Mouse (Mus musculus): ENCODE data around the gene Rimbp2. TPM values are rescaled to one million over a fixed set of nuclear protein-coding genes. Genes with fewer than 3 reads are reported as not detected.

Gene Rimbp2
- total RNA-seq, 1 experiment, result 1.2 TPM

DNA sequence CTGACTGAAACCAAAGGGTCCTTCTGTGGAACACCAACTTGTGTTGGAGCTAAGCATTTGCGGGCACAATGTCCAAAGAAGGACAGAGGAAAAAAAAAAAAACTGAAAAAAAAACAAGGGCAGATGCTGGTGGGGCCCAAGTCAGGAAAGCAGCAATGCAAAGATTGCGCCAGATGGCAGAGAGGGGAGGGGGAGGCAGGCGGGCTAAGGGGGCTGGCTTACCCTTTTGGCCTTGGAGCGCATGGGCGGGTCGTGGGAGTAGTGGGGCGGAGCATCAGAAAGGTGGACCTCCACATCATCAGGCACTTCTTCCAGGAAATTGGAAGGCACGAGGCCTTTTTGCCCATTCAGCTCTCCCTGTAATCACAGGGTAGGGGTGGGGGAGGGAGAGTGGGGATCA is 192.2 kb downstream of the Rimbp2 start:
- TF ChIP-seq ZNF384 (IDR thresholded peaks at IDR 0.05; ENCODE audit: low read depth, low read length) (peak; percentile 63; the same call in 1 of the 2 replicates), CHD2 (IDR thresholded peaks at IDR 0.05; ENCODE audit: low read depth, low read length) (no peak)
- Histone ChIP-seq H3K27ac (ENCODE audit: insufficient read depth, low read depth, low read length, poor library complexity, severe bottlenecking) (no peak overlapping the region), H3K9ac (ENCODE audit: insufficient read depth, low read depth, low read length, poor library complexity, severe bottlenecking) (no peak overlapping the region), H3K36me3 (ENCODE audit: control insufficient read depth, insufficient read depth, low read length, poor library complexity, severe bottlenecking) (no peaks in the 10 kb centered on the region), H3K4me1 (ENCODE audit: control insufficient read depth in 2 of 2, insufficient read depth in 2 of 2, low read length in 2 of 2, poor library complexity in 1 of 2) (peaks cover 2 to 8% of the 10 kb centered on the region in 2 experiments; a peak in 2 of 4 replicates), H3K9me3 (ENCODE audit: control insufficient read depth, insufficient read depth, low read depth, low read length) (no peaks in the 10 kb centered on the region), H3K4me3 (ENCODE audit: insufficient read depth in 1 of 2, low read depth in 1 of 2, low read length in 2 of 2, poor library complexity in 1 of 2, severe bottlenecking in 1 of 2) (no peak overlapping the region)
- DNase-seq (ENCODE audit: low read depth, low spot score), result no peak
- in situ Hi-C loops (cut with MboI; ENCODE audit: low sequenced_read_pairs in 2 of 2, unreplicated experiment in 2 of 2), result no loop called here

DNA sequence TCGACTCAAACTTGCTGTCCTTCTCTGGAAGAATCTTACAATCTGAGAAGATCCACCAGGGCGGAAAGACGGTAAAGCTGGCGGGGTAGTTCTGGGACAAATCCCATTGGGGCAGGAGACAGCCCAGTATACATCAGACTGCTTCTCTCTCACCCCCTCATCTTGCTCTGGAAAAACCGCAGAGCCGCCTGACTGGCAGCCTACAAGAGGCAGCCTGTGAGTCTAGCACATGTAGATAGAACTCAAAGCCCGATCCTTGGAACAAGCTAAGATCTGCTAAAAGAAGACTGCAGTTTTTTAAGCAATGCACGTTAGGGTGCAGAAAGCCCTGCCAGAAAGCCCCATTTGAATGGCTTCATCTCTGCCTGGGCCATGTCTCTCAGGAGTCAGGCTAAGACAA is 207.0 kb downstream of the Rimbp2 start:
- Histone ChIP-seq H3K4me3 (ENCODE audit: insufficient read depth in 1 of 2, low read depth in 1 of 2, low read length in 2 of 2, poor library complexity in 1 of 2, severe bottlenecking in 1 of 2) (no peak overlapping the region), H3K9me3 (ENCODE audit: control insufficient read depth, insufficient read depth, low read depth, low read length) (no peaks in the 10 kb centered on the region), H3K9ac (ENCODE audit: insufficient read depth, low read depth, low read length, poor library complexity, severe bottlenecking) (no peak overlapping the region), H3K27ac (ENCODE audit: insufficient read depth, low read depth, low read length, poor library complexity, severe bottlenecking) (no peak overlapping the region), H3K4me1 (ENCODE audit: control insufficient read depth in 2 of 2, insufficient read depth in 2 of 2, low read length in 2 of 2, poor library complexity in 1 of 2) (no peaks in the 10 kb centered on the region), H3K36me3 (ENCODE audit: control insufficient read depth, insufficient read depth, low read length, poor library complexity, severe bottlenecking) (no peaks in the 10 kb centered on the region)
- in situ Hi-C loops (cut with MboI; ENCODE audit: low sequenced_read_pairs in 2 of 2, unreplicated experiment in 2 of 2), result no loop called here
- TF ChIP-seq CHD2 (IDR thresholded peaks at IDR 0.05; ENCODE audit: low read depth, low read length), result no peak
- TF ChIP-seq ZC3H11A (IDR thresholded peaks at IDR 0.05; ENCODE audit: borderline replicate concordance, low read depth, low read length), result no peak
- no peak for TF ChIP-seq MAFK (IDR thresholded peaks at IDR 0.05; ENCODE audit: insufficient read depth, low read depth, low read length)
- no peak for TF ChIP-seq HCFC1 (IDR thresholded peaks at IDR 0.05; ENCODE audit: borderline replicate concordance, insufficient read depth, low read length)
- TF ChIP-seq ZNF384 (IDR thresholded peaks at IDR 0.05; ENCODE audit: low read depth, low read length), result no peak
- no peak for DNase-seq (ENCODE audit: low read depth, low spot score)

DNA sequence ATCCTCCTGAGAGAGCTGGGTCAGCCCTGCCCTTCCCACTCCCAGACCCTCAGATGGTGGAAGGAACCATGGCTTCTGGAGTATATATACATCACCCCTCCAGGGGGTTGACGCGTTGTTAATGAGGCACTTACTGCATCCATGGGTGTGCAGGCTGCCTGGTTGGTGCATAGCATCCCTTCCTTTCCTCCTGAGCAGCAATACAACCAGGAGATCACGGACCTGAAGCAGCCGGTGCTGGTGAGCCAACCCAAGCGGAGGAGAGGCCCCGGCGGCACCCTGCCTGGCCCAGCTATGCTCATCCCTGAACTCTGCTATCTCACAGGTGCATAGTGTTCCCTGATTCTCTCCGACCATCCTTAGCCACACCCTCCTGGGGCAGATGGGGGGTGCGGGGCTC is 208.1 kb downstream of the Rimbp2 start:
- Histone ChIP-seq H3K4me1 (ENCODE audit: control insufficient read depth in 2 of 2, insufficient read depth in 2 of 2, low read length in 2 of 2, poor library complexity in 1 of 2) (no peaks in the 10 kb centered on the region), H3K9me3 (ENCODE audit: control insufficient read depth, insufficient read depth, low read depth, low read length) (no peaks in the 10 kb centered on the region), H3K4me3 (ENCODE audit: insufficient read depth in 1 of 2, low read depth in 1 of 2, low read length in 2 of 2, poor library complexity in 1 of 2, severe bottlenecking in 1 of 2) (peak overlapping the region; percentile 3 to 12; a peak in 2 of 4 replicates), H3K27ac (ENCODE audit: insufficient read depth, low read depth, low read length, poor library complexity, severe bottlenecking) (no peak overlapping the region), H3K36me3 (ENCODE audit: control insufficient read depth, insufficient read depth, low read length, poor library complexity, severe bottlenecking) (no peaks in the 10 kb centered on the region), H3K9ac (ENCODE audit: insufficient read depth, low read depth, low read length, poor library complexity, severe bottlenecking) (no peak overlapping the region)
- DNase-seq (ENCODE audit: low read depth, low spot score), result no peak
- TF ChIP-seq CHD2 (IDR thresholded peaks at IDR 0.05; ENCODE audit: low read depth, low read length) (no peak), MAFK (IDR thresholded peaks at IDR 0.05; ENCODE audit: insufficient read depth, low read depth, low read length) (no peak), HCFC1 (IDR thresholded peaks at IDR 0.05; ENCODE audit: borderline replicate concordance, insufficient read depth, low read length) (no peak), ZNF384 (IDR thresholded peaks at IDR 0.05; ENCODE audit: low read depth, low read length) (no peak), ZC3H11A (IDR thresholded peaks at IDR 0.05; ENCODE audit: borderline replicate concordance, low read depth, low read length) (no peak)
- in situ Hi-C loops (cut with MboI; ENCODE audit: low sequenced_read_pairs in 2 of 2, unreplicated experiment in 2 of 2), result no loop called here

GRCm38 (mm10) chr5:128744351-128744750 is 208.9 kb downstream of the Rimbp2 start:
- Histone ChIP-seq H3K4me1 (ENCODE audit: control insufficient read depth in 2 of 2, insufficient read depth in 2 of 2, low read length in 2 of 2, poor library complexity in 1 of 2) (peaks cover 0 to 4% of the 10 kb centered on the region in 2 experiments; a peak in 1 of 4 replicates), H3K9me3 (ENCODE audit: control insufficient read depth, insufficient read depth, low read depth, low read length) (no peaks in the 10 kb centered on the region), H3K36me3 (ENCODE audit: control insufficient read depth, insufficient read depth, low read length, poor library complexity, severe bottlenecking) (no peaks in the 10 kb centered on the region), H3K27ac (ENCODE audit: insufficient read depth, low read depth, low read length, poor library complexity, severe bottlenecking) (no peak overlapping the region), H3K9ac (ENCODE audit: insufficient read depth, low read depth, low read length, poor library complexity, severe bottlenecking) (no peak overlapping the region), H3K4me3 (ENCODE audit: insufficient read depth in 1 of 2, low read depth in 1 of 2, low read length in 2 of 2, poor library complexity in 1 of 2, severe bottlenecking in 1 of 2) (no peak overlapping the region)
- TF ChIP-seq HCFC1 (IDR thresholded peaks at IDR 0.05; ENCODE audit: borderline replicate concordance, insufficient read depth, low read length) (no peak), ZC3H11A (IDR thresholded peaks at IDR 0.05; ENCODE audit: borderline replicate concordance, low read depth, low read length) (no peak), ZNF384 (IDR thresholded peaks at IDR 0.05; ENCODE audit: low read depth, low read length) (no peak), MAFK (IDR thresholded peaks at IDR 0.05; ENCODE audit: insufficient read depth, low read depth, low read length) (no peak), CHD2 (IDR thresholded peaks at IDR 0.05; ENCODE audit: low read depth, low read length) (no peak)
- DNase-seq (ENCODE audit: low read depth, low spot score), result no peak
- in situ Hi-C loops (cut with MboI; ENCODE audit: low sequenced_read_pairs in 2 of 2, unreplicated experiment in 2 of 2), result no loop called here

GRCm38 (mm10) chr5:128739838-128740171 is 213.5 kb downstream of the Rimbp2 start:
- Histone ChIP-seq H3K27ac (ENCODE audit: insufficient read depth, low read depth, low read length, poor library complexity, severe bottlenecking) (no peak overlapping the region), H3K36me3 (ENCODE audit: control insufficient read depth, insufficient read depth, low read length, poor library complexity, severe bottlenecking) (no peaks in the 10 kb centered on the region), H3K9me3 (ENCODE audit: control insufficient read depth, insufficient read depth, low read depth, low read length) (no peaks in the 10 kb centered on the region), H3K9ac (ENCODE audit: insufficient read depth, low read depth, low read length, poor library complexity, severe bottlenecking) (no peak overlapping the region), H3K4me1 (ENCODE audit: control insufficient read depth in 2 of 2, insufficient read depth in 2 of 2, low read length in 2 of 2, poor library complexity in 1 of 2) (peaks cover 0 to 6% of the 10 kb centered on the region in 2 experiments; a peak in 1 of 4 replicates), H3K4me3 (ENCODE audit: insufficient read depth in 1 of 2, low read depth in 1 of 2, low read length in 2 of 2, poor library complexity in 1 of 2, severe bottlenecking in 1 of 2) (no peak overlapping the region)
- DNase-seq (ENCODE audit: low read depth, low spot score), result no peak
- TF ChIP-seq ZC3H11A (IDR thresholded peaks at IDR 0.05; ENCODE audit: borderline replicate concordance, low read depth, low read length) (no peak), MAFK (IDR thresholded peaks at IDR 0.05; ENCODE audit: insufficient read depth, low read depth, low read length) (no peak), HCFC1 (IDR thresholded peaks at IDR 0.05; ENCODE audit: borderline replicate concordance, insufficient read depth, low read length) (no peak), ZNF384 (IDR thresholded peaks at IDR 0.05; ENCODE audit: low read depth, low read length) (no peak), CHD2 (IDR thresholded peaks at IDR 0.05; ENCODE audit: low read depth, low read length) (no peak)
- in situ Hi-C loops (cut with MboI; ENCODE audit: low sequenced_read_pairs in 2 of 2, unreplicated experiment in 2 of 2), result no loop called here

Measured in ES-E14 (cell line).